Mouse (Mus musculus) CH12.LX (cell line): ENCODE data around the gene Naa25. TPM values are rescaled to one million over a fixed set of nuclear protein-coding genes. Genes with fewer than 3 reads are reported as not detected.

Experiments
- DNase-seq: peaks from one replicate; pipeline ENCODE4 v3.0.0-alpha.2; 2013; ENCODE audit errors: extremely low read depth
- H3K27ac ChIP-seq: 2 replicates; pipeline ENCODE4 v1.5.1; 2012; ENCODE audit warnings: low read depth, mild to moderate bottlenecking, control low read depth, moderate library complexity; ENCODE audit not compliant: insufficient read depth
- H3K27me3 ChIP-seq: replicated peaks from 2 replicates; pipeline ENCODE3; 2012; ENCODE audit warnings: inconsistent platforms
- H3K36me3 ChIP-seq, 2 experiments: replicated peaks in 1 of 2; 2 replicates each; pipeline versions ENCODE3 to v1.6.1; 2012; ENCODE audit warnings: inconsistent platforms in 1 of 2, low read length in 1 of 2, mild to moderate bottlenecking in 1 of 2, mixed read lengths in 1 of 2, moderate library complexity in 1 of 2; ENCODE audit not compliant: control insufficient read depth in 1 of 2, insufficient read depth in 1 of 2
- H3K4me1 ChIP-seq, 2 experiments: 2 replicates each; pipeline ENCODE4 v1.6.1; 2012; ENCODE audit warnings: inconsistent platforms in 1 of 2, moderate library complexity in 1 of 2; ENCODE audit not compliant: insufficient read depth in 2 of 2, control insufficient read depth in 1 of 2
- H3K4me2 ChIP-seq: 2 replicates; pipeline ENCODE4 v1.6.1; 2012; ENCODE audit warnings: low read depth, mild to moderate bottlenecking, control low read depth; ENCODE audit not compliant: poor library complexity, insufficient read depth, severe bottlenecking
- H3K4me3 ChIP-seq, 3 experiments: fragments of 150-350 bp in 1 of 3; sonication (generic) in 1 of 3; replicated peaks in 1 of 3; 2 replicates each; pipeline versions ENCODE3 to v1.5.1; 2011 to 2012; ENCODE audit warnings: low read depth in 2 of 3, low read length in 2 of 3, mild to moderate bottlenecking in 2 of 3, moderate library complexity in 2 of 3, control low read depth in 1 of 3, improper control_type of control experiment in 1 of 3, inconsistent platforms in 1 of 3, mixed read lengths in 1 of 3; ENCODE audit not compliant: poor library complexity in 1 of 3
- H3K79me2 ChIP-seq: replicated peaks from 2 replicates; pipeline ENCODE4 v1.6.1; 2012; ENCODE audit warnings: mild to moderate bottlenecking, moderate library complexity; ENCODE audit not compliant: control insufficient read depth, poor library complexity, insufficient read depth, severe bottlenecking; ENCODE audit errors: extremely low read depth
- H3K9ac ChIP-seq: 2 replicates; pipeline ENCODE4 v1.6.1; 2012; ENCODE audit warnings: low read depth, mild to moderate bottlenecking, control low read depth, moderate library complexity; ENCODE audit not compliant: insufficient read depth
- H3K9me3 ChIP-seq: replicated peaks from 2 replicates; pipeline ENCODE3; 2012; ENCODE audit warnings: low read length, inconsistent platforms, mixed read lengths
- BHLHE40 ChIP-seq: IDR thresholded peaks from 2 replicates; pipeline ENCODE4 v1.6.1; 2011; ENCODE audit warnings: mild to moderate bottlenecking, low read depth, low read length, improper control_type of control experiment
- CHD1 ChIP-seq: IDR thresholded peaks from 2 replicates; pipeline ENCODE4 v1.6.1; 2012; ENCODE audit warnings: low read depth, low read length, improper control_type of control experiment, inconsistent platforms
- CHD2 ChIP-seq: IDR thresholded peaks from 2 replicates; pipeline ENCODE4 v1.6.1; 2011; ENCODE audit warnings: low read length, improper control_type of control experiment
- E2F4 ChIP-seq: IDR thresholded peaks from 2 replicates; pipeline ENCODE4 v1.6.1; 2011; ENCODE audit warnings: low read depth, low read length, improper control_type of control experiment; ENCODE audit not compliant: insufficient replicate concordance
- EP300 ChIP-seq: IDR thresholded peaks from 2 replicates; pipeline ENCODE4 v1.6.1; 2011; ENCODE audit warnings: low read length, improper control_type of control experiment
- GABPA ChIP-seq: IDR thresholded peaks from 2 replicates; pipeline ENCODE4 v1.6.1; 2012; ENCODE audit warnings: low read depth, low read length, improper control_type of control experiment, inconsistent platforms; ENCODE audit not compliant: insufficient replicate concordance
- HCFC1 ChIP-seq: IDR thresholded peaks from 2 replicates; pipeline ENCODE4 v1.6.1; 2012; ENCODE audit warnings: low read depth, mild to moderate bottlenecking, inconsistent platforms, low read length, improper control_type of control experiment
- IRF4 ChIP-seq: IDR thresholded peaks from 2 replicates; pipeline ENCODE4 v1.6.1; 2014; ENCODE audit warnings: low read depth, mild to moderate bottlenecking, inconsistent platforms, low read length, improper control_type of control experiment
- JUN ChIP-seq: IDR thresholded peaks from 2 replicates; pipeline ENCODE4 v1.6.1; 2011; ENCODE audit warnings: low read depth, mild to moderate bottlenecking, low read length, improper control_type of control experiment, moderate library complexity; ENCODE audit not compliant: insufficient read depth
- JUND ChIP-seq: conservative IDR thresholded peaks from 2 replicates; pipeline ENCODE4 v1.6.1; 2011; ENCODE audit warnings: low read depth, low read length, improper control_type of control experiment
- KAT2A ChIP-seq: IDR thresholded peaks from 2 replicates; pipeline ENCODE4 v1.6.1; 2012; ENCODE audit warnings: low read length, improper control_type of control experiment, inconsistent platforms; ENCODE audit not compliant: insufficient replicate concordance
- MAFK ChIP-seq: IDR thresholded peaks from 2 replicates; pipeline ENCODE4 v1.6.1; 2011; ENCODE audit warnings: low read length, improper control_type of control experiment; ENCODE audit not compliant: insufficient replicate concordance
- MAX ChIP-seq: IDR thresholded peaks from 2 replicates; pipeline ENCODE4 v1.6.1; 2011; ENCODE audit warnings: low read length, improper control_type of control experiment
- MAZ ChIP-seq: IDR thresholded peaks from 2 replicates; pipeline ENCODE4 v1.6.1; 2012; ENCODE audit warnings: low read depth, mild to moderate bottlenecking, inconsistent platforms, low read length, improper control_type of control experiment, moderate library complexity
- MEF2A ChIP-seq: IDR thresholded peaks from 2 replicates; pipeline ENCODE4 v1.6.1; 2014; ENCODE audit warnings: low read depth, mild to moderate bottlenecking, inconsistent platforms, low read length, improper control_type of control experiment, borderline replicate concordance
- MXI1 ChIP-seq: IDR thresholded peaks from 2 replicates; pipeline ENCODE4 v1.6.1; 2011; ENCODE audit warnings: mild to moderate bottlenecking, low read depth, low read length, improper control_type of control experiment
- NELFE ChIP-seq: IDR thresholded peaks from 2 replicates; pipeline ENCODE4 v1.6.1; 2011; ENCODE audit warnings: low read depth, low read length, improper control_type of control experiment
- NRF1 ChIP-seq: IDR thresholded peaks from 2 replicates; pipeline ENCODE4 v1.6.1; 2014; ENCODE audit warnings: low read depth, mild to moderate bottlenecking, inconsistent platforms, low read length, improper control_type of control experiment, moderate library complexity
- POLR2A ChIP-seq: IDR thresholded peaks from 2 replicates; pipeline ENCODE4 v1.6.1; 2011; ENCODE audit warnings: low read depth, mild to moderate bottlenecking, improper control_type of control experiment, low read length
- SIN3A ChIP-seq: IDR thresholded peaks from 2 replicates; pipeline ENCODE4 v1.6.1; 2012; ENCODE audit warnings: low read length, improper control_type of control experiment, inconsistent platforms
- SMC3 ChIP-seq: IDR thresholded peaks from 2 replicates; pipeline ENCODE4 v1.6.1; 2011; ENCODE audit warnings: low read depth, low read length, improper control_type of control experiment
- TBP ChIP-seq: conservative IDR thresholded peaks from 2 replicates; pipeline ENCODE4 v1.6.1; 2011; ENCODE audit warnings: low read depth, low read length, improper control_type of control experiment
- TCF12 ChIP-seq: IDR thresholded peaks from 2 replicates; pipeline ENCODE4 v1.6.1; 2014; ENCODE audit warnings: low read depth, mild to moderate bottlenecking, inconsistent platforms, low read length, improper control_type of control experiment
- UBTF ChIP-seq: IDR thresholded peaks from 2 replicates; pipeline ENCODE4 v1.6.1; 2012; ENCODE audit warnings: low read depth, mild to moderate bottlenecking, inconsistent platforms, low read length, improper control_type of control experiment, moderate library complexity
- USF2 ChIP-seq: conservative IDR thresholded peaks from 2 replicates; pipeline ENCODE4 v1.6.1; 2011; ENCODE audit warnings: low read depth, low read length, improper control_type of control experiment
- ZKSCAN1 ChIP-seq: IDR thresholded peaks from 2 replicates; pipeline ENCODE4 v1.6.1; 2012; ENCODE audit warnings: low read depth, inconsistent platforms, low read length, improper control_type of control experiment, borderline replicate concordance
- ZMIZ1 ChIP-seq: IDR thresholded peaks from 2 replicates; pipeline ENCODE4 v1.6.1; 2012; ENCODE audit warnings: low read depth, mild to moderate bottlenecking, inconsistent platforms, low read length, improper control_type of control experiment
- ZNF384 ChIP-seq: IDR thresholded peaks from 2 replicates; pipeline ENCODE4 v1.6.1; 2012; ENCODE audit warnings: low read depth, low read length, improper control_type of control experiment, inconsistent platforms
- dilution Hi-C: fragments of 300-500 bp; cut with MboI; formaldehyde crosslinking; loops from 2 replicates; pipeline ENCODE4 v1.14.3; 2020; ENCODE audit warnings: low sequenced_read_pairs; ENCODE audit not compliant: extremely low pct_unique_long_range_greater_than_20kb, extremely low pct_ligation_motif_present
- in situ Hi-C: fragments of 300-500 bp; cut with MboI; formaldehyde crosslinking; loops from 3 replicates; pipeline ENCODE4 v1.14.3; 2019; ENCODE audit warnings: low sequenced_read_pairs, low pct_ligation_motif_present, low pct_unique_long_range_greater_than_20kb, mixed read lengths
- polyA plus RNA-seq: library from polyadenylated mRNA; unstranded; fragments of >175 nt; gene quantifications from 2 replicates; pipeline ENCODE4 v1.2.1, GENCODE M21; 2012; ENCODE audit warnings: low read depth; ENCODE audit not compliant: insufficient read length
- total RNA-seq, 2 experiments: library from RNA; depleted of rRNA; stranded (reverse); fragments of 300-350 nt in 1 of 2; fragments of >200 nt in 1 of 2; gene quantifications; 2 replicates each; pipeline ENCODE4 v1.2.3; 2012 to 2014

The Naa25 gene
- total and polyA plus RNA-seq, 3 experiments, result 41.3 to 60.3 (median 59.7) TPM

DNA sequence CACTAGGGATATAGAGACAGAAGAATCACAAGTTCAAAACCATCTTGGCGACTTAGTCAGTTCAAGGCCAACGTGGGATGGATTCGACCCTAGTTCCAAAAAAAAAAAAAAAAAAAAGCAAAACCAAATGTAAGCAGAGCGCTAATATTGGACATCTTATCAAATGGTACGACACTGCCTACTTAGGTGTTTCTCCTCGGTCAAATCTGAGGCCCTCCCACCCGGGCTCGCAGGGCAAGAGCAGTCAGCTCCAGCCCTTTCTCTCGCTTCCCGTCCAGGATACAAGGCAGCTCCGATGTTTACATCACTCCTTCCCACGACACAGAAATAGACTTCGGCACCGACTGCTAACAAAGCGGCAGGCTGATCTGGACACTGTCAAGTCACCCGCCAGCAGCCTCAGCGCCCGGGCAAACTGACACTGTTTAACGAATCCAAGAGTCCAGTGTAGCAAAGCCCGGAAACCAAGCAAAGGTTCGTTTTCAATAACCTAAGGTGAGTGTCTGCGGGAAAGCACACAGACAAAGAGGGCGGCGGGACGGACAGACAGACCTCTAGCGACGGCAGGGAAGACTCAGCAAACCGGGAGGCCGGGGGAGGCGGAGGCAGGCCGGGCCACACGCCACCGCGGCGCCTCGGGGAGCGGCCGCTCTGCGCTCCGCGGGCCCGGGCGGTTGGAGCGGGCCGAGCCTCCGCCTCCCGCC, 12.8 kb upstream of the Naa25 start:
- Histone ChIP-seq H3K9me3 (peaks cover 7% of the 10 kb centered on the region), H3K27me3 (no peaks in the 10 kb centered on the region), H3K4me1 (peaks cover 11 to 38% of the 10 kb centered on the region in 2 experiments), H3K36me3 (peaks cover 23 to 31% of the 10 kb centered on the region in 2 experiments), H3K27ac (peak overlapping the region; percentile 85), H3K4me3 (peak overlapping the region; percentile 62 to 98 (median 83)), H3K79me2 (peaks cover 19% of the 10 kb centered on the region), H3K4me2 (peak overlapping the region; percentile 82), H3K9ac (peak overlapping the region; percentile 82)
- dilution Hi-C loops (no loop called here), in situ Hi-C loops (loop anchor here (5.0 kb wide), 1 partner anchor 88 kb away; no protein-coding TSS in a partner anchor)
- TF ChIP-seq GABPA, result no peak
- no peak for TF ChIP-seq ZNF384
- TF ChIP-seq HCFC1, result no peak; the same call in none of the 2 replicates
- TF ChIP-seq SMC3, result no peak
- TF ChIP-seq NELFE, result peak; percentile 3; the same call in 1 of the 2 replicates
- TF ChIP-seq POLR2A, result no peak
- no peak for TF ChIP-seq TBP
- no peak; the same call in 1 of the 2 replicates for TF ChIP-seq SIN3A
- TF ChIP-seq ZMIZ1, result no peak
- TF ChIP-seq MAZ, result no peak
- TF ChIP-seq EP300, result no peak
- no peak for TF ChIP-seq TCF12
- TF ChIP-seq UBTF, result peak; percentile 86
- TF ChIP-seq MXI1, result no peak
- TF ChIP-seq JUN, result no peak
- peak; percentile 35 for DNase-seq

DNA sequence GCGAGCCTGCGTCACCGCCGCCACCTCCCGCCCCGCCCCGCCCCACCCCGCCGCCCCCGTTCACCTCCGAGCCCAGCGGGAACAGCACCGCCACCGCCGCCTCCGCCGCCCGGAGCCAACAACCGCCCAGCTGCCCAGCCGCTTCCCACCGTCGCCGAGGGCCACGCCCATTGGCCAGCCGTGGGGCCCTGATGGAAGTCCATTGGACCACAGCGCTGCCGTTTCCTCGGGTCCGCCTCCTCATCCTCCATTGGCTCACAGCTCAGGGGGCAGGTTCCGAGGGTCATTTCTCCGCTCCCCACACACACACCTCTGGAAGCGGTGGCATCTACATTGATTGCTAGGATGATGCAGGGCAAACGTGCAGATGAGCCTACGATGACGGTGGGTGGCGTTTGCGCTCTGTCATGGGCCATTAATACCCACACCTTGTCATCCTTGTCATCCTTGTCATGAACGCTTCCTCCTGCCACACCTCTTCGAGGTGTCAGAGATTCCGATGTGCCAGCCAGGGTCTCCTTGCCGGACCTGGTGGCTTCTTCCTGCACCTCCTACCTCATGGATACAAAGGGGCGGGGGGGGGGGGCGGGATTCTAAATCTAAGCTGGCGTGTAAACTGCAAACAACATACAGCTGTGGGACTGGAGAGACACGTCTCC, 12.1 kb upstream of the Naa25 start, which contains the start of gene Trafd1:
TSS of gene Trafd1 (minus strand) at position 172 of the 659 bp plus-strand sequence.
- Histone ChIP-seq H3K27me3 (no peaks in the 10 kb centered on the region), H3K9ac (peak within 1 kb of the TSS; percentile 82), H3K9me3 (peaks cover 7% of the 10 kb centered on the region), H3K79me2 (peaks cover 19% of the 10 kb centered on the region), H3K36me3 (peaks cover 17 to 25% of the 10 kb centered on the region in 2 experiments), H3K27ac (peak within 1 kb of the TSS; percentile 85), H3K4me2 (peak within 1 kb of the TSS; percentile 82), H3K4me1 (peaks cover 11 to 41% of the 10 kb centered on the region in 2 experiments), H3K4me3 (peak within 1 kb of the TSS; percentile 62 to 98 (median 83))
- dilution Hi-C loops (no loop called here), in situ Hi-C loops (no loop called here)
- peak; percentile 89 for DNase-seq
- TF ChIP-seq ZMIZ1 (0 out of 2 replicates have a peak, but pooled peaks have one; percentile 26), ZNF384 (no peak), NRF1 (0 out of 2 replicates have a peak, but pooled peaks have one; percentile 26), MAFK (no peak), JUN (no peak), CHD1 (no peak), SIN3A (no peak), MXI1 (no peak), IRF4 (no peak), BHLHE40 (no peak), MEF2A (no peak), UBTF (peak; percentile 15; the same call in 1 of the 2 replicates), USF2 (no peak), HCFC1 (peak; percentile 16; the same call in 1 of the 2 replicates), TBP (0 out of 2 replicates have a peak, but pooled peaks have one; percentile 41), JUND (no peak), POLR2A (peak; percentile 68), KAT2A (no peak), MAX (no peak), CHD2 (peak; percentile 59; the same call in 1 of the 2 replicates), SMC3 (no peak), ZKSCAN1 (no peak), E2F4 (no peak)
